Mouse (Mus musculus): ENCODE measurements around the gene Mid1.

Mid1 gene

GRCm38 (mm10) chrX:169813673-169814072, 128.7 kb downstream of the Mid1 start:
- DNase-seq (ENCODE audit: low spot score) = no peak

- DNase-seq (ENCODE audit: low spot score) = no peak
These were observed 141.9 kb downstream of the Mid1 start for GRCm38 (mm10) chrX:169826947-169827346.

GRCm38 (mm10) chrX:169827720-169828119, 142.7 kb downstream of the Mid1 start:
- no peak for DNase-seq (ENCODE audit: low spot score)

GRCm38 (mm10) chrX:169828136-169828535, 143.1 kb downstream of the Mid1 start:
- DNase-seq (ENCODE audit: low spot score) = no peak

- no peak for DNase-seq (ENCODE audit: low spot score)
These were observed 145.1 kb downstream of the Mid1 start for GRCm38 (mm10) chrX:169830052-169830451.

- no peak for DNase-seq (ENCODE audit: low spot score)
These were observed 153.1 kb downstream of the Mid1 start for GRCm38 (mm10) chrX:169837947-169838649.

GRCm38 (mm10) chrX:169838650-169838971, 153.6 kb downstream of the Mid1 start:
- no peak for DNase-seq (ENCODE audit: low spot score)

GRCm38 (mm10) chrX:169843267-169843666, 158.3 kb downstream of the Mid1 start:
- no peak for DNase-seq (ENCODE audit: low spot score)

- no peak for DNase-seq (ENCODE audit: low spot score)
These were observed 159.3 kb downstream of the Mid1 start for GRCm38 (mm10) chrX:169844150-169844772.

GRCm38 (mm10) chrX:169846187-169846586, 161.2 kb downstream of the Mid1 start:
- DNase-seq (ENCODE audit: low spot score) = no peak

- DNase-seq (ENCODE audit: low spot score) = no peak
These were observed 176.3 kb downstream of the Mid1 start for GRCm38 (mm10) chrX:169861194-169861720.

GRCm38 (mm10) chrX:169862440-169862839, 177.4 kb downstream of the Mid1 start:
- DNase-seq (ENCODE audit: low spot score) = no peak

GRCm38 (mm10) chrX:169862848-169863247, 177.8 kb downstream of the Mid1 start:
- no peak for DNase-seq (ENCODE audit: low spot score)

GRCm38 (mm10) chrX:169863841-169864240, 178.8 kb downstream of the Mid1 start:
- DNase-seq (ENCODE audit: low spot score) = no peak

GRCm38 (mm10) chrX:169868223-169868622, 183.2 kb downstream of the Mid1 start:
- DNase-seq (ENCODE audit: low spot score) = no peak

- DNase-seq (ENCODE audit: low spot score) = no peak
These were observed 189.5 kb downstream of the Mid1 start for GRCm38 (mm10) chrX:169874475-169874874.

- peak; percentile 18 for DNase-seq (ENCODE audit: low spot score)
These were observed 194.7 kb downstream of the Mid1 start for GRCm38 (mm10) chrX:169879481-169880362.

- DNase-seq (ENCODE audit: low spot score) = no peak
These were observed 195.3 kb downstream of the Mid1 start for GRCm38 (mm10) chrX:169880363-169880711.

GRCm38 (mm10) chrX:169880826-169881225, 195.8 kb downstream of the Mid1 start:
- no peak for DNase-seq (ENCODE audit: low spot score)

GRCm38 (mm10) chrX:169881253-169882219, 196.5 kb downstream of the Mid1 start:
- DNase-seq (ENCODE audit: low spot score) = no peak

- no peak for DNase-seq (ENCODE audit: low spot score)
These were observed 197.2 kb downstream of the Mid1 start for GRCm38 (mm10) chrX:169882220-169882609.
